Mouse (Mus musculus): ENCODE measurements around the gene Endou. TPM values are rescaled to one million over a fixed set of nuclear protein-coding genes. Genes with fewer than 3 reads are reported as not detected.
A peak's percentile ranks its signal among the peaks of the same experiment; 100 is the strongest.
"Not testable (repeated sequence)": the region's sequence is repeated elsewhere in the genome, so short reads cannot be mapped to it uniquely, and the experiment has no call there.

Endou gene
- polyA plus RNA-seq, 1 experiment from 2014 or later, result 0.20 TPM

GRCm38 (mm10) chr15:97668158-97668877 is 62.8 kb downstream of the Endou start:
- ATAC-seq (ENCODE audit: insufficient number of reproducible peaks, insufficient read depth, low FRiP score, low read depth); H3K4me2 ChIP-seq (replicated peaks; ENCODE audit: low read depth, low read length); H3K27me3 ChIP-seq (ENCODE audit: control insufficient read depth, insufficient read depth, low read length); H3K36me3 ChIP-seq (ENCODE audit: control insufficient read depth, insufficient read depth, low read length); H3K4me1 ChIP-seq (ENCODE audit: control insufficient read depth, insufficient read depth, low read length); H3K9me3 ChIP-seq (ENCODE audit: control insufficient read depth, low read depth, low read length); H3K9ac ChIP-seq (replicated peaks; ENCODE audit: low read depth, low read length); H3K27ac ChIP-seq (ENCODE audit: low read length); H3K4me3 ChIP-seq (ENCODE audit: low read depth, low read length): not testable (repeated sequence)
- 74% methylated on average over 16 of the region's 17 CpGs for WGBS

- no peak overlapping the region for H3K27ac ChIP-seq (ENCODE audit: low read length)
- no peaks in the 10 kb centered on the region; the same call in 1 of the 2 replicates for H3K36me3 ChIP-seq (ENCODE audit: control insufficient read depth, insufficient read depth, low read length)
- WGBS, result 34% methylated on average over 7 of the region's 7 CpGs
- no peak overlapping the region for H3K9ac ChIP-seq (replicated peaks; ENCODE audit: low read depth, low read length)
- H3K4me2 ChIP-seq (replicated peaks; ENCODE audit: low read depth, low read length), result 0 out of 2 replicates have a peak overlapping the region, but pooled peaks have one; percentile 2
- H3K4me3 ChIP-seq (ENCODE audit: low read depth, low read length), result no peak overlapping the region
- no peak for ATAC-seq (ENCODE audit: insufficient number of reproducible peaks, insufficient read depth, low FRiP score, low read depth)
- H3K4me1 ChIP-seq (ENCODE audit: control insufficient read depth, insufficient read depth, low read length), result no peaks in the 10 kb centered on the region
- no peaks in the 10 kb centered on the region for H3K27me3 ChIP-seq (ENCODE audit: control insufficient read depth, insufficient read depth, low read length)
- H3K9me3 ChIP-seq (ENCODE audit: control insufficient read depth, low read depth, low read length), result no peaks in the 10 kb centered on the region
Observed at GRCm38 (mm10) chr15:97667437-97667836, 63.7 kb downstream of the Endou start.

GRCm38 (mm10) chr15:97666457-97666770 is 64.7 kb downstream of the Endou start:
- ATAC-seq (ENCODE audit: insufficient number of reproducible peaks, insufficient read depth, low FRiP score, low read depth), result no peak
- H3K9ac ChIP-seq (replicated peaks; ENCODE audit: low read depth, low read length), result no peak overlapping the region
- H3K9me3 ChIP-seq (ENCODE audit: control insufficient read depth, low read depth, low read length), result no peaks in the 10 kb centered on the region
- H3K36me3 ChIP-seq (ENCODE audit: control insufficient read depth, insufficient read depth, low read length), result no peaks in the 10 kb centered on the region
- no peak overlapping the region for H3K4me2 ChIP-seq (replicated peaks; ENCODE audit: low read depth, low read length)
- H3K27me3 ChIP-seq (ENCODE audit: control insufficient read depth, insufficient read depth, low read length), result no peaks in the 10 kb centered on the region
- no peak overlapping the region for H3K4me3 ChIP-seq (ENCODE audit: low read depth, low read length)
- H3K27ac ChIP-seq (ENCODE audit: low read length), result no peak overlapping the region
- H3K4me1 ChIP-seq (ENCODE audit: control insufficient read depth, insufficient read depth, low read length), result no peaks in the 10 kb centered on the region
- 88% methylated on average over 10 of the region's 10 CpGs for WGBS

GRCm38 (mm10) chr15:97665770-97666456 is 65.2 kb downstream of the Endou start:
- H3K4me2 ChIP-seq (replicated peaks; ENCODE audit: low read depth, low read length), result no peak overlapping the region
- H3K4me1 ChIP-seq (ENCODE audit: control insufficient read depth, insufficient read depth, low read length), result no peaks in the 10 kb centered on the region
- no peak overlapping the region for H3K27ac ChIP-seq (ENCODE audit: low read length)
- H3K27me3 ChIP-seq (ENCODE audit: control insufficient read depth, insufficient read depth, low read length), result no peaks in the 10 kb centered on the region
- H3K9ac ChIP-seq (replicated peaks; ENCODE audit: low read depth, low read length), result no peak overlapping the region
- no peaks in the 10 kb centered on the region for H3K9me3 ChIP-seq (ENCODE audit: control insufficient read depth, low read depth, low read length)
- ATAC-seq (ENCODE audit: insufficient number of reproducible peaks, insufficient read depth, low FRiP score, low read depth), result no peak
- H3K36me3 ChIP-seq (ENCODE audit: control insufficient read depth, insufficient read depth, low read length), result no peaks in the 10 kb centered on the region
- H3K4me3 ChIP-seq (ENCODE audit: low read depth, low read length), result no peak overlapping the region
- WGBS, result 79% methylated on average over 25 of the region's 25 CpGs

GRCm38 (mm10) chr15:97664981-97665668 is 66.0 kb downstream of the Endou start:
- Histone ChIP-seq H3K36me3 (ENCODE audit: control insufficient read depth, insufficient read depth, low read length) (no peaks in the 10 kb centered on the region), H3K27me3 (ENCODE audit: control insufficient read depth, insufficient read depth, low read length) (no peaks in the 10 kb centered on the region), H3K9me3 (ENCODE audit: control insufficient read depth, low read depth, low read length) (no peaks in the 10 kb centered on the region), H3K4me3 (ENCODE audit: low read depth, low read length) (no peak overlapping the region), H3K4me1 (ENCODE audit: control insufficient read depth, insufficient read depth, low read length) (no peaks in the 10 kb centered on the region), H3K9ac (replicated peaks; ENCODE audit: low read depth, low read length) (no peak overlapping the region), H3K27ac (ENCODE audit: low read length) (no peak overlapping the region), H3K4me2 (replicated peaks; ENCODE audit: low read depth, low read length) (no peak overlapping the region)
- no peak for ATAC-seq (ENCODE audit: insufficient number of reproducible peaks, insufficient read depth, low FRiP score, low read depth)
- 62% methylated on average over 16 of the region's 16 CpGs for WGBS

- Histone ChIP-seq H3K4me2 (replicated peaks; ENCODE audit: low read depth, low read length) (peak overlapping the region; percentile 50), H3K27ac (ENCODE audit: low read length) (no peak overlapping the region), H3K9me3 (ENCODE audit: control insufficient read depth, low read depth, low read length) (no peaks in the 10 kb centered on the region), H3K4me1 (ENCODE audit: control insufficient read depth, insufficient read depth, low read length) (no peaks in the 10 kb centered on the region), H3K36me3 (ENCODE audit: control insufficient read depth, insufficient read depth, low read length) (no peaks in the 10 kb centered on the region), H3K27me3 (ENCODE audit: control insufficient read depth, insufficient read depth, low read length) (no peaks in the 10 kb centered on the region), H3K9ac (replicated peaks; ENCODE audit: low read depth, low read length) (no peak overlapping the region), H3K4me3 (ENCODE audit: low read depth, low read length) (peak overlapping the region; percentile 27)
- ATAC-seq (ENCODE audit: insufficient number of reproducible peaks, insufficient read depth, low FRiP score, low read depth), result peak; percentile 59; the same call in 1 of the 2 replicates
- WGBS, result 4% methylated on average over 19 of the region's 19 CpGs
Observed at GRCm38 (mm10) chr15:97663750-97664406, 67.3 kb downstream of the Endou start.

Other genes with a start within 250 kb of the Endou start
- gene Rpap3, start 25.5 kb downstream of the Endou start, polyA plus RNA-seq (2014; fragmentation: Nextera tagmentation; extraction: Ambion mirVana), result 32.6 and 34.1 TPM in 2 replicates
- 6.1 and 7.5 TPM in 2 replicates for gene Rapgef3, start 36.6 kb upstream of the Endou start, polyA plus RNA-seq (2014; fragmentation: Nextera tagmentation; extraction: Ambion mirVana)
- 23.5 and 24.0 TPM in 2 replicates for gene Slc48a1, start 47.2 kb upstream of the Endou start, polyA plus RNA-seq (2014; fragmentation: Nextera tagmentation; extraction: Ambion mirVana)
- 32.4 and 33.0 TPM in 2 replicates for gene Hdac7, start 113.2 kb upstream of the Endou start, polyA plus RNA-seq (2014; fragmentation: Nextera tagmentation; extraction: Ambion mirVana)
- gene Vdr, start 179.3 kb upstream of the Endou start, polyA plus RNA-seq (2014; fragmentation: Nextera tagmentation; extraction: Ambion mirVana), result 0.80 and 1.1 TPM in 2 replicates
- 37.2 and 43.0 TPM in 2 replicates for gene Tmem106c, start 232.9 kb upstream of the Endou start, polyA plus RNA-seq (2014; fragmentation: Nextera tagmentation; extraction: Ambion mirVana)